Mouse (Mus musculus): ENCODE data around the gene Cfap126.
"Not testable (repeated sequence)": the region's sequence is repeated elsewhere in the genome, so short reads cannot be mapped to it uniquely, and the experiment has no call there.

- TF ChIP-seq ELF1 (IDR thresholded peaks at IDR 0.05; ENCODE audit: low read depth, low read length); CTCF (IDR thresholded peaks at IDR 0.05 in 2 of 3, conservative IDR thresholded peaks at IDR 0.05 in 1 of 3; ENCODE audit: control insufficient read depth in 1 of 3, insufficient read depth in 1 of 3, low read depth in 2 of 3, low read length in 3 of 3, poor library complexity in 1 of 3, severe bottlenecking in 1 of 3); KAT2A (conservative IDR thresholded peaks at IDR 0.05; ENCODE audit: low read depth, low read length); EP300 (IDR thresholded peaks at IDR 0.05; ENCODE audit: low read depth in 1 of 2, low read length in 2 of 2): not testable (repeated sequence)
Measured at GRCm38 (mm10) chr1:171072217-171072616, 41.5 kb upstream of the Cfap126 start.

Measured in MEL (cell line).